Mouse (Mus musculus) frontal cortex, postnatal 14 days (tissue): ENCODE results near the gene Sema3b.

ENCODE experiments used
- DNase-seq, 2 experiments: peaks; one replicate each; pipeline ENCODE4 v3.0.0; 2022; ENCODE audit warnings: low spot score in 2 of 2

The Sema3b gene

GRCm38 (mm10) chr9:107608741-107609432, at the start of gene Sema3b:
Gene Sema3b (minus strand): TSS chr9:107609229.
- DNase-seq, result no peak

GRCm38 (mm10) chr9:107658096-107658495, 49.1 kb upstream of the Sema3b start:
- DNase-seq, result no peak

- DNase-seq, result no peak
Observed at GRCm38 (mm10) chr9:107657144-107657543, 48.1 kb upstream of the Sema3b start.

- no peak for DNase-seq
Observed at GRCm38 (mm10) chr9:107654585-107654984, 45.6 kb upstream of the Sema3b start.

- no peak for DNase-seq
Observed at GRCm38 (mm10) chr9:107653474-107653873, 44.4 kb upstream of the Sema3b start.

- DNase-seq, result no peak
Observed at GRCm38 (mm10) chr9:107650708-107651481, 41.9 kb upstream of the Sema3b start.

GRCm38 (mm10) chr9:107650225-107650624, 41.2 kb upstream of the Sema3b start:
- DNase-seq, result no peak

GRCm38 (mm10) chr9:107648767-107649166, 39.7 kb upstream of the Sema3b start:
- DNase-seq, result no peak

- DNase-seq, result no peak
Observed at GRCm38 (mm10) chr9:107646975-107647374, 37.9 kb upstream of the Sema3b start.

- DNase-seq, result peak in 1 of 2 experiments; percentile 66
Observed at GRCm38 (mm10) chr9:107645577-107645976, 36.5 kb upstream of the Sema3b start.

- no peak for DNase-seq
Observed at GRCm38 (mm10) chr9:107645153-107645510, 36.1 kb upstream of the Sema3b start.

- peak; percentile 80 to 89 for DNase-seq
Observed at GRCm38 (mm10) chr9:107644495-107645152, 35.6 kb upstream of the Sema3b start.

- no peak for DNase-seq
Observed at GRCm38 (mm10) chr9:107643544-107644214, 34.6 kb upstream of the Sema3b start.

- DNase-seq, result no peak
Observed at GRCm38 (mm10) chr9:107641666-107642065, 32.6 kb upstream of the Sema3b start.

GRCm38 (mm10) chr9:107640257-107640772, 31.3 kb upstream of the Sema3b start:
- no peak for DNase-seq

- no peak for DNase-seq
Observed at GRCm38 (mm10) chr9:107637070-107637469, 28.0 kb upstream of the Sema3b start.

- DNase-seq, result peak; percentile 90 to 91
Observed at GRCm38 (mm10) chr9:107635279-107636028, 26.4 kb upstream of the Sema3b start, which contains the start of gene Gnai2. Gene Gnai2 (minus strand): TSS chr9:107635367.

- no peak for DNase-seq
Observed at GRCm38 (mm10) chr9:107634406-107635278, 25.6 kb upstream of the Sema3b start.

GRCm38 (mm10) chr9:107633661-107634405, 24.8 kb upstream of the Sema3b start:
- no peak for DNase-seq
